Mouse (Mus musculus): ENCODE measurements around the gene Olfr763. TPM values are rescaled to one million over a fixed set of nuclear protein-coding genes. Genes with fewer than 3 reads are reported as not detected.

The Olfr763 gene
- not detected in 2 replicates for polyA plus RNA-seq (2014; fragmentation: Nextera tagmentation; extraction: Ambion mirVana)

- Histone ChIP-seq H3K36me3 (ENCODE audit: control insufficient read depth, insufficient read depth, low read length) (no peaks in the 10 kb centered on the region), H3K27ac (ENCODE audit: low read depth) (no peak within 1 kb of the TSS), H3K9me3 (ENCODE audit: control insufficient read depth, low read length) (0 out of 2 replicates have a peak, but pooled peaks cover 6% of the 10 kb centered on the region), H3K9ac (ENCODE audit: low read length) (no peak within 1 kb of the TSS), H3K4me1 (replicated peaks; ENCODE audit: control insufficient read depth, insufficient read depth, low read length) (no peaks in the 10 kb centered on the region), H3K4me3 (ENCODE audit: low read depth, low read length) (no peak within 1 kb of the TSS), H3K4me2 (ENCODE audit: low read length) (no peak within 1 kb of the TSS), H3K27me3 (replicated peaks; ENCODE audit: control insufficient read depth, insufficient read depth, low read length) (no peaks in the 10 kb centered on the region)
- ATAC-seq (replicated peaks; ENCODE audit: low FRiP score, low TSS enrichment, low read depth): no peak
- no peak for DNase-seq (ENCODE audit: low spot score)
- WGBS: 71% methylated on average over 2 of the region's 2 CpGs
Observed at GRCm38 (mm10) chr10:129010288-129010841, at the start of gene Olfr763. Olfr763 (plus strand) TSS chr10:129010791.

DNA sequence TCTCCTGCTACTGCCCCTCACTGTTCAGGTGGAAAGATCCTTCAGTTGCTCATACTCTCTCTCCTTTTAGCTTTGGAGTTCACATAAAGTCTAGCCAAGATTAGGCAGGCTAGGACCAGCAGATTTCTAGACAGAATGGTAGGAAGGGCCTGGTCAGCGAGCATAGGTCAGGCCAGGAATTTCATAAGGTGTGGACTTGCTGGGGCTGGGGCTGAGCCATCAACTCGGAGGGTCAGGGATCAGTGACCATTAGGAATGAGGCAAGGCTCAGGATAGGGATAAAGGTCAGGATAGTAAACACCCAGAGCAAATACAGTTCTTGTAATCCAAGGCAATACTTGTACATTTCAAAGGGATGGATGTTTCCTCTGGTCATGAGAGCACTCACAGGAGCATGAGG is 45.6 kb upstream of the Olfr763 start:
- ATAC-seq (replicated peaks; ENCODE audit: low FRiP score, low TSS enrichment, low read depth) (no peak), DNase-seq (ENCODE audit: low spot score) (no peak)
- Histone ChIP-seq H3K4me2 (ENCODE audit: low read length) (no peak overlapping the region), H3K9ac (ENCODE audit: low read length) (no peak overlapping the region), H3K36me3 (ENCODE audit: control insufficient read depth, insufficient read depth, low read length) (no peaks in the 10 kb centered on the region), H3K27me3 (replicated peaks; ENCODE audit: control insufficient read depth, insufficient read depth, low read length) (no peaks in the 10 kb centered on the region), H3K27ac (ENCODE audit: low read depth) (no peak overlapping the region), H3K4me1 (replicated peaks; ENCODE audit: control insufficient read depth, insufficient read depth, low read length) (0 out of 2 replicates have a peak, but pooled peaks cover 3% of the 10 kb centered on the region), H3K4me3 (ENCODE audit: low read depth, low read length) (no peak overlapping the region), H3K9me3 (ENCODE audit: control insufficient read depth, low read length) (no peaks in the 10 kb centered on the region)
- WGBS: 69% methylated on average over 2 of the region's 2 CpGs

DNA sequence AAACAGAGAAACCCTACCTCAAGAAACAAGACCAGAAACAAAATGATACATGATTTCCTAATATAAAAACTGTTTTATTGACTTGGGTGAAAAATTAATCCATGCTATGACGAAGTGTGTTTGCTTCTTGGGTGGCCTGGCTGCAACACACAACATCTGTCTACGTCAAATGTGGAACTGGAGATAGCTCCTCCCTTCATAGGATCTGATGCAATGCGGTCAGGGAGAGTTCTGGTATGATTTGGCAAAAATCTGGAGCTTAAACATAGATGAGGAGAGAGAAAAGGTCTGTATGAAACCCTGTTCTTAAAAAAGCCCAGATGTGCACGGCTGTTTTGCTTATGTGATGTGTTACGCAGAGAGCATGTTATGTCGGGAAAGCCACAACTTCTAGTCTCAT is 44.7 kb upstream of the Olfr763 start:
- H3K4me1 ChIP-seq (replicated peaks; ENCODE audit: control insufficient read depth, insufficient read depth, low read length): 0 out of 2 replicates have a peak, but pooled peaks cover 3% of the 10 kb centered on the region
- no peaks in the 10 kb centered on the region for H3K36me3 ChIP-seq (ENCODE audit: control insufficient read depth, insufficient read depth, low read length)
- H3K27me3 ChIP-seq (replicated peaks; ENCODE audit: control insufficient read depth, insufficient read depth, low read length): no peaks in the 10 kb centered on the region
- 73% methylated on average over 6 of the region's 6 CpGs for WGBS
- no peak for ATAC-seq (replicated peaks; ENCODE audit: low FRiP score, low TSS enrichment, low read depth)
- DNase-seq (ENCODE audit: low spot score): no peak
- no peak overlapping the region for H3K27ac ChIP-seq (ENCODE audit: low read depth)
- no peak overlapping the region for H3K9ac ChIP-seq (ENCODE audit: low read length)
- H3K4me2 ChIP-seq (ENCODE audit: low read length): no peak overlapping the region
- H3K9me3 ChIP-seq (ENCODE audit: control insufficient read depth, low read length): no peaks in the 10 kb centered on the region
- no peak overlapping the region for H3K4me3 ChIP-seq (ENCODE audit: low read depth, low read length)

DNA sequence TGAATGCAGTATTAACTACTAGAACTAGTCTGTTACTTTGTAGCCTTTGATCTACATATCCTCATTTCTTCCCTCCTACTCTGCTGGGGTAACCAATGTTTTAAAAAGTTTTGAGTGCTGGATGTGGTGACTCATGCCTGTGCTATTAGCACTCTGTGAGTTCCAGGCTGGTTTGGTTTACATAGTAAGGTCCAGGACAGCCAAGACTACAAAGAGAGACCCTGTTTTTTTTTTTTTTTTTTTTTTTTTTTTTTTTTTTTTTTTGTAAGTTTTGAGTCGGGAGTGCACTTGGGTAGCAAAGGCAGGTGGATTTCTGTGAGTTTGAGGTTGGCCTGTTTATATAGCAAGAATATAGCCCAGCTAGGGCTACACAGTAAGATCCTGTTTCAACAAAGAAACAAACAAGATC is 42.2 kb upstream of the Olfr763 start:
- H3K27ac ChIP-seq (ENCODE audit: low read depth): no peak overlapping the region
- 8% methylated on average over 1 of the region's 1 CpGs for WGBS

GRCm38 (mm10) chr10:128970740-128971250 is 39.8 kb upstream of the Olfr763 start:
- H3K4me1 ChIP-seq (replicated peaks; ENCODE audit: control insufficient read depth, insufficient read depth, low read length): no peaks in the 10 kb centered on the region
- no peak overlapping the region for H3K9ac ChIP-seq (ENCODE audit: low read length)
- no peaks in the 10 kb centered on the region for H3K9me3 ChIP-seq (ENCODE audit: control insufficient read depth, low read length)
- no peaks in the 10 kb centered on the region for H3K36me3 ChIP-seq (ENCODE audit: control insufficient read depth, insufficient read depth, low read length)
- DNase-seq (ENCODE audit: low spot score): no peak
- no peak overlapping the region for H3K27ac ChIP-seq (ENCODE audit: low read depth)
- no peak overlapping the region for H3K4me3 ChIP-seq (ENCODE audit: low read depth, low read length)
- no peak overlapping the region for H3K4me2 ChIP-seq (ENCODE audit: low read length)
- 39% methylated on average over 1 of the region's 1 CpGs for WGBS
- no peak for ATAC-seq (replicated peaks; ENCODE audit: low FRiP score, low TSS enrichment, low read depth)
- no peaks in the 10 kb centered on the region for H3K27me3 ChIP-seq (replicated peaks; ENCODE audit: control insufficient read depth, insufficient read depth, low read length)

More for the DNA sequence above, 42.2 kb upstream of the Olfr763 start:
- Histone ChIP-seq H3K4me3 (ENCODE audit: low read depth, low read length) (no peak overlapping the region), H3K9ac (ENCODE audit: low read length) (no peak overlapping the region), H3K4me2 (ENCODE audit: low read length) (no peak overlapping the region), H3K4me1 (replicated peaks; ENCODE audit: control insufficient read depth, insufficient read depth, low read length) (no peaks in the 10 kb centered on the region), H3K36me3 (ENCODE audit: control insufficient read depth, insufficient read depth, low read length) (no peaks in the 10 kb centered on the region), H3K9me3 (ENCODE audit: control insufficient read depth, low read length) (no peaks in the 10 kb centered on the region), H3K27me3 (replicated peaks; ENCODE audit: control insufficient read depth, insufficient read depth, low read length) (no peaks in the 10 kb centered on the region)
- no peak for DNase-seq (ENCODE audit: low spot score)
- ATAC-seq (replicated peaks; ENCODE audit: low FRiP score, low TSS enrichment, low read depth): 0 out of 2 replicates have a peak, but pooled peaks have one; percentile 37

DNA sequence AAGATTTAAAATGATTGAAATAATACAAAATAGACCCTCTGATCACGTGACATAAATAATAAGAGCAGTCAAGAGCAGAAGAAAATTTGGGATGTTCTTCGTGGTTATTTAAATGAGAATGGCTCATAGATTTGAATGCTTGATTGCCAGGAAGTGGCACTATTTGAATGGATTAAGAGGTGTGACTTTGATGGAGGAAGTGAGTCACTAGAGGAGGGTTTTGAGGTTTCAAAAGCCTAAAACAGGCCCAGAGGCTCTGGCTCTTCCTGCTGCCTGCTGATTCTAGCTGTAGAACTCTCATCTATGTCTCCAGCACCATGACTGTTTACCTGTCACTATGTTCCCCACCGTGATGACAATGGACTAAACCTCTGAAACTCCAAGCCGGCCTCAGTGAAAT is 37.8 kb upstream of the Olfr763 start:
- no peaks in the 10 kb centered on the region for H3K4me1 ChIP-seq (replicated peaks; ENCODE audit: control insufficient read depth, insufficient read depth, low read length)
- DNase-seq (ENCODE audit: low spot score) (no peak), ATAC-seq (replicated peaks; ENCODE audit: low FRiP score, low TSS enrichment, low read depth) (no peak)
- H3K27ac ChIP-seq (ENCODE audit: low read depth): no peak overlapping the region
- no peak overlapping the region for H3K4me3 ChIP-seq (ENCODE audit: low read depth, low read length)
- no peak overlapping the region for H3K4me2 ChIP-seq (ENCODE audit: low read length)
- no peaks in the 10 kb centered on the region for H3K36me3 ChIP-seq (ENCODE audit: control insufficient read depth, insufficient read depth, low read length)
- H3K9me3 ChIP-seq (ENCODE audit: control insufficient read depth, low read length): no peaks in the 10 kb centered on the region
- H3K9ac ChIP-seq (ENCODE audit: low read length): no peak overlapping the region
- H3K27me3 ChIP-seq (replicated peaks; ENCODE audit: control insufficient read depth, insufficient read depth, low read length): no peaks in the 10 kb centered on the region
- 80% methylated on average over 4 of the region's 4 CpGs for WGBS

GRCm38 (mm10) chr10:128976395-128976794 is 34.2 kb upstream of the Olfr763 start:
- H3K4me2 ChIP-seq (ENCODE audit: low read length): no peak overlapping the region
- H3K9ac ChIP-seq (ENCODE audit: low read length): no peak overlapping the region
- WGBS: 43% methylated on average over 3 of the region's 3 CpGs
- no peaks in the 10 kb centered on the region for H3K9me3 ChIP-seq (ENCODE audit: control insufficient read depth, low read length)
- ATAC-seq (replicated peaks; ENCODE audit: low FRiP score, low TSS enrichment, low read depth) (no peak), DNase-seq (ENCODE audit: low spot score) (no peak)
- H3K27ac ChIP-seq (ENCODE audit: low read depth): no peak overlapping the region
- H3K27me3 ChIP-seq (replicated peaks; ENCODE audit: control insufficient read depth, insufficient read depth, low read length): no peaks in the 10 kb centered on the region
- no peaks in the 10 kb centered on the region for H3K4me1 ChIP-seq (replicated peaks; ENCODE audit: control insufficient read depth, insufficient read depth, low read length)
- no peak overlapping the region for H3K4me3 ChIP-seq (ENCODE audit: low read depth, low read length)
- no peaks in the 10 kb centered on the region for H3K36me3 ChIP-seq (ENCODE audit: control insufficient read depth, insufficient read depth, low read length)

DNA sequence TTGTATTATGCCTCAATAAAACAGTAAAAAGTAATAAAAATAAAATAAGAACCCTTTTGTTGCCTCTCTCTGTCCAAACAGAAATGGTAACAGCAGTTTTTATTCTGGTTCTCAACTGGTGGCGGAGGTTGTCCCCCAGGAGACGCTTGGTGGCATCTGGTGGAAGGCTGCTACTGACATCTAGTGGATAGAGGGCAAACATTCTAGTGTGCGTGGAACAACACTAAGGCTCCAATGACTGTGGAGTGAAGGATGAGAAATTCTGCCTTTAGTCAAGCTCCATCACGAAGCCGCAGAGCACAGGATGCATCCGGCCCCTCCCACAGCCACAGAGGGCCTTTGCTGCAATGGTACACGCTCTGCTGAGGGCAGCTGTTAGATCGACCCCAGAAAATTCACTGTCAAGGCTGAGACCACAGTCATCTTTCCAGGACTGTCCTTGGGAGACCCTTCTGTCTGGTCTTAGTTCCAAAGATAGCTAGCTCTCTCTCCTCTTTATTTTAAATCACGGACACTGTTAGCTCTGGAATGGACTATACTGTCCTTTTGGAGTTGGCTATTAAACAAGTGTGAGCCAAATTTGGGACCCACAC is 33.0 kb upstream of the Olfr763 start:
- peak; percentile 48; the same call in 1 of the 2 replicates for ATAC-seq (replicated peaks; ENCODE audit: low FRiP score, low TSS enrichment, low read depth)
- DNase-seq (ENCODE audit: low spot score): peak; percentile 58
- Histone ChIP-seq H3K36me3 (ENCODE audit: control insufficient read depth, insufficient read depth, low read length) (no peaks in the 10 kb centered on the region), H3K27ac (ENCODE audit: low read depth) (no peak overlapping the region), H3K9me3 (ENCODE audit: control insufficient read depth, low read length) (no peaks in the 10 kb centered on the region), H3K27me3 (replicated peaks; ENCODE audit: control insufficient read depth, insufficient read depth, low read length) (no peaks in the 10 kb centered on the region), H3K4me1 (replicated peaks; ENCODE audit: control insufficient read depth, insufficient read depth, low read length) (no peaks in the 10 kb centered on the region), H3K4me3 (ENCODE audit: low read depth, low read length) (no peak overlapping the region), H3K9ac (ENCODE audit: low read length) (no peak overlapping the region), H3K4me2 (ENCODE audit: low read length) (no peak overlapping the region)
- WGBS: 16% methylated on average over 9 of the region's 9 CpGs
